Mouse (Mus musculus) brain, embryonic 14.5 days (tissue): ENCODE data around the gene Cyp1a1.

Experiments
- CTCF ChIP-seq: fragments of 200-500 bp; IDR thresholded peaks from 2 replicates; pipeline ENCODE4 v1.5.1; 2012; ENCODE audit warnings: inconsistent platforms, mild to moderate bottlenecking, moderate library complexity, borderline replicate concordance; ENCODE audit not compliant: insufficient read depth, insufficient read length; ENCODE audit errors: extremely low read depth
- POLR2A ChIP-seq: fragments of 200-500 bp; IDR thresholded peaks from 2 replicates; pipeline ENCODE4 v1.6.1; 2012; ENCODE audit warnings: mild to moderate bottlenecking, inconsistent platforms, borderline replicate concordance; ENCODE audit not compliant: poor library complexity, insufficient read depth, insufficient read length, severe bottlenecking; ENCODE audit errors: extremely low read depth

DNA sequence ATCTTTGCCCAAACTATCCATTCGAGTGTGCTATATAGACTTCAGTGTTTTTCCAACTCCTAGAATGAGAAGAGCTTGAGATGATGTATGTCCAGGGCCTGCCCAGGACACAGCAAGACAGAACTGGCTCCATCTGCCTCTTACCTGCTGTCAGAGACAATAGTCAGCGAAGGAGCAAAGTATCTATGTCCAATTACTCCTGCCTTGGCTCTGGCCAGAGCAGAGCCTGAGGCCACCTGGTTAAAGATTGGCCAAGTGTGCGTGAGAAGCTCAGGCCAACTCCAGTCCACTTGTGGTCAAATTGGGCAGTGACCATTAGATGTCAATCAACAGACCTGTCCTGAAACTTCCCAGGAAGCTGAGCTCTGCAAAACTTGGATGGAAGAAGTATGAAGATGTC, 18.2 kb upstream of the Cyp1a1 start:
- TF ChIP-seq POLR2A (no peak), CTCF (no peak)
